Mouse (Mus musculus): ENCODE data around the gene Hoxd13. TPM values are rescaled to one million over a fixed set of nuclear protein-coding genes. Genes with fewer than 3 reads are reported as not detected.

The Hoxd13 gene
- not detected for total RNA-seq (2023)

DNA sequence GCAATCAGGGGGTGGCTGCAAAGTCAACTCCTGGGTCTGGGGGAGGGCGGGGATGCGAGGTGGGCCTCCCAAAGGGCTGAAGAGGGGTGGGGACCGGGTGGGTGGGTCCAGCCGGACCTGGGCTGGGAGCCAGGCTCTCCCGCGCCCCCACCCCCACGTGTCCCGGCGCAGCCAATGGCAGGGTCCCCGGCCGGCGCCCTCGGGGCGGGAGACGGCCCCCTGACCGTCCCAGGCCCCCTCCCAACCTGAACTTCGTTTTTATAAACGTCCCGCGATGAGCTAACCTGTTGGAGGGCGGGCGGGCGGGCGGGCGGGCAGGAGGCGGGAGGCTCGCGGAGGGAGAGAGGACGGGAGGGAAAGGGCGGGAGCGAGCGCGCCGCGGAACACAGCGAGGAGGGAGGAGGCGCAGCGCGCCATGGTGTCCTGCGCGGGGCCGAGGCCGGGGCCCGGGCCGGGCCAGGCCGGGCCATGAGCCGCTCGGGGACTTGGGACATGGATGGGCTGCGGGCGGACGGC is at the start of gene Hoxd13:
TSS of gene Hoxd13 (plus strand) at position 469 of the 516 bp plus-strand sequence.

DNA sequence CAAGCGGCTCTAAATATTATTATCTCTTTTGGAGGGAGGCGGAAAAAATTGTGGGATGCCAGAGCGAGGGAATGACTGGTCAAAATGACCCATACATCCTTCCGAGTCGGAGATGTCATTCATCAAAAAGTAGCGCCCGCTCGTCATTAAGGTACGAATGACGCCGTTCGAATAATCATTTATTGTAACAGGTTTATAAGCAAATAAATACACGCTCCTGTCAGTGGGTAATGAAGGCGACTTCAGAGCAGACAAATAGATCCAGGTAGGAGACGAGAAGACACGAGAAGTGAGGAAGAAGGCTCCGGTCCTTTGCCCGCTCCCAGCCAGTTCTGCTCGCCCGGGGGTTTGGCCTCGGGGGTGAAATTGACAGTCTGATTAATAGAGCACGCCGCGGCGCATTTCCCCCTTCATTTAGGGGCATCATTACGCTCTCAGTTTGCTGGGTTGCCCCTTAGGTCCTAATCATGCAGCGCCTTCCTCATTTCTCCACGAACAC is 8.6 kb upstream of the Hoxd13 start, which contains the start of gene Evx2:
TSS of gene Evx2 (minus strand) at position 51 of the 499 bp plus-strand sequence.

DNA sequence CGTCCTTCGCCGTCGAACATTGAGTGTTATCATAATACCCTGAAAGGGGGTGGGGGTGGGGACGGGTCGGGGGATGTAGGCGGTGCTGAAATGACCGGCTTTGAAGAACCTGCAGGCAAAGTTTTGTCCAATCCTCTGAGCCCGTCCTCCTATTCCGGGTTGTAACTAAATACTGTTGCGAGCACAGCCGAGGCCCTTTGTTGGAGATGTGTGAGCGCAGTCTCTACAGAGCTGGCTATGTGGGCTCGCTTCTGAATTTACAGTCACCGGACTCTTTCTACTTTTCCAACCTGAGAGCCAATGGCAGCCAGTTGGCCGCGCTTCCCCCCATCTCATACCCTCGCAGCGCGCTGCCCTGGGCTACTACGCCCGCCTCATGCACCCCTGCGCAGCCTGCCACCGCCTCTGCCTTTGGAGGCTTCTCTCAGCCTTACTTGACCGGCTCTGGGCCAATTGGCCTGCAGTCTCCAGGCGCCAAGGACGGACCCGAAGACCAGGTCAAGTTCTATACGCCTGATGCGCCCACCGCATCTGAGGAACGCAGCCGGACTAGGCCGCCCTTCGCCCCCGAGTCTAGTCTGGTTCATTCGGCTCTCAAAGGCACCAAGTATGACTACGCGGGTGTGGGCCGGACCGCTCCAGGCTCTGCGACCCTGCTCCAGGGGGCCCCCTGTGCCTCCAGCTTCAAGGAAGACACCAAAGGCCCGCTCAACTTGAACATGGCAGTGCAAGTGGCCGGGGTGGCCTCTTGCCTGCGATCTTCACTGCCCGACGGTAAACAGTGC is 7.0 kb downstream of the Hoxd13 start, which contains the start of gene Hoxd12:
TSS of gene Hoxd12 (plus strand) at position 133 of the 785 bp plus-strand sequence.

DNA sequence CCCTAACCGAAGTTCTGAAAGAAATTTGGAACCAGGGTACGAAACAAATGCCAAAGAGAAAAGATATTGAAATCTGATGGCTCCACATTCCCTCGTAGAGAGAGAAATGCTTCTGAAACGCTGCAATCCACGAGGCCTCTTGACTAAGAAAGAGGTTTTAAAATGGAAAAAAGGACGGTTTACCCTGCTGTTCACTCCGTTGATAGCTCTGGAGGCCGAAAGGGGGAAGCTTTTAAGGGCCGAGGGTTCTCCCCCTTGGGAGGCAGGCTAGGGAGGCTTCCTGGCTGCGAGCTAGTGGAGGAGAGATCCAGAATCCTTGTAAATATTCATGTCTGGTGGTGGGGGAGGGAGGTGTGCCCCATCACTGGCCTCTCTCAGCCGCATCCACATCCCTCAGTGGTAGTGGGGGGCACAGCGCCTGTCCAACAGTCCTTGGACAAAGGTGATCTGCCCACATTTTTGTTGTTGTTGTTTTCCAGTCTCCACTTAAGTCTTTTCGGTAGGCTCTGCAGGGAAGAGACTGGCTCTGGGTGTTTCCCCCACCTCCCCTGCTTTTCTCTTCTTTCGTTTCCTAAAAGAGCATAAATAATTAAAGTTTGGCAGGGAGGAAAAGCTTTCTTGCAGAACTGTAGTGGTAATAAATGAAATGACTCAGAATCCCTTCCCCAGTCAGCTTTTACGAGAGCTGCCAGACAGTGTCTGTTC is 10.9 kb downstream of the Hoxd13 start, which contains the start of gene Hoxd11:
TSS of gene Hoxd11 (plus strand) at position 667 of the 705 bp plus-strand sequence.

DNA sequence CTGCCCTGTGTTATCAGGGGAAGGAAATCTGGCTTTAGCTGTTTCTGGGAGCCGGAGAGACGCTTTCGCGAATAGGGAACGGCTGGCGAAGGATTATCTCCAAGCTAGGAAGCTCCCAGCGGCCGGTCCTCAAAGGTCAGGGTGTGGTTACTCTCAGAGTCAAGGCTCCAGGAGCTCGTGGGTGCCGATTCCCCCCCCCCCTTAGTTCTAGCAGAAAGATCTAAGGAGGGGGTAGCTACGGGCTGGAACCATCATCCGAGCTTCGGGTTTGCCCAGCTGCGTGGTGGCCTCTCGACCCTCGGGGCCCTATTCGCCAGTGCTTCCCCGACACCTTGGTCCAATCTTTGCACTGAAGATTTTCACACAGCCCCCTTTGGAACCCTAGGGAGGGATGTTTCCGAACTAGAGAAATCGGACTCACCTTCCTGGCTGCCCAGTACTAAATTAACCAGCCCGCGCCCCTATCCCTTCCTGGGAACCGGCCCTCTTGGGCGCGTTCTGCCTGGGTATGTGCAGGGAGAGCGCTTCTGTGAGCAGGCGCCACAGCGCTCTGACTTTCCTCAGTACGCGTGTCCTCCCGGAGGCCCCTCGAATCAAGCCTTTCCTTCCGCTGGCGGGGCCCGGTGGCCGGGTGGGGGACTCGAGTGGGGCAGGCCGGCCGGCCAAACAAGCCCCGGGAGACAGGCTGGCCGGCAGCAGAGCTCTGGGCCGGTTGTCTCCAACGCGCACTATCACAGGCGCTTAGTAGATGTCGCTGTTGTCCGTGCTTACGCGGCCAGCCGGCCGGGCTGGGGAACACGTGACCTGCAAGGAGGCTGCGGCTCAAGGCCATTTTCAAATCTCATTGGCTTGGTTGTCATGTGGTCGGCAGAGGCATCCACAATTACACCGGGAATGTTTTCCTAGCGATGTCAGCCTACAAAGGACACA is 23.2 kb downstream of the Hoxd13 start, which contains the start of gene Hoxd10:
TSS of gene Hoxd10 (plus strand) at position 903 of the 930 bp plus-strand sequence.

DNA sequence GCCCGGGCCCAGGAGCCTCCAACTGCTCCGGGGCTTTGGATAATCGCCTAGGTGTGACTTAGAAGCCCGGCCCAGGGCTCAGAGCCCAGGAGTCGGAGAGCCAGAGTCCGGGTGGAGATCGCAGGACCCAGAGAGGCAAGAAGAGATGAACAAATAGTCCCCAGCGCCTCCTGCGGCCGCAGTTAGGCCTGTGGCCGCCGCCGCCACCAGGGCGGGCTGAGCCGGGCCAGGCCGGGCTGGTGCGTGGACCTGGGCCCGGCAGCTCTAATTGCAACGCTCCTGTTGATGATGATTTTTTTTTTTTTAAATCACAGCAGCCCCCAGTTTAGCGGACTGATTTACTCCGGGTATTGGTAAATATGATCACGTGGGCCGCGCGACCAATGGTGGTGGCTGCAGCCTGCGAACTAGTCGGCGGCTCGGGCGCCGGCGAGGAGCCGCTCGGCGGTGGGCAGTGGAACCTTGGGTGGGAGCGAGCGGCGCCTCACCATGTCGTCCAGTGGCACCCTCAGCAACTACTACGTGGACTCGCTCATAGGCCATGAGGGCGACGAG is 29.5 kb downstream of the Hoxd13 start, which contains the start of gene Hoxd9:
TSS of gene Hoxd9 (plus strand) at position 161 of the 555 bp plus-strand sequence.

DNA sequence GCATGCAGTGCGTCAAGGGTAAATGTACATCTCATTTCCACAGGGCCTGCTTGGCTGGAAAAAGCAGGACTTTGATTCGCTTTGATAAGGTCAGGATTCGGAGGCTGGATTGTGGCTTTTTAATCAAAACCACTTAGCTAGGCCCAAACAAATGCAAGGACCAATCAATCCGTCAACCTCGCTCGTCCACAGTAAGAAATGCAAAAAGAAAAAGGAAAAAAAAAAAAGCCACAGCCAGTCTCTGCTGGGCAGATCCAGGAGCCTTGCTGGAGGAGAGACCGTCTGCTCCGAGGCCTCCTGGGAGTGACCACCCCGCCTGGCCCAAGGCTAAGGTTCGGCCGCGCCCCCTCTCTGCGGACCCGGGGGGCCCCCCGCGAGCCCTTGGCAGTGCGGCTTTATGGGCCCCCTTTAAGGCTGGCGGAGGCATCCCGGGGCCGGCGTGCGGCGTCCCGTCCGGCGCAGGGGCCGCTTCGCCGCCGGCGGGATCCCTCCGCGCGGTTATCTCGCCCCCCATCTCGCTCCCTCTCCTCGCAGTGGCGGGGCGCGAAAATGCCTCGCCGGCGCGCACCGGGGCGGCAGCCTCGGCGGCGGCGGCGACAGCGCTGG is 36.4 kb downstream of the Hoxd13 start, which contains the start of gene Hoxd8:
TSS of gene Hoxd8 (plus strand) at position 223 of the 606 bp plus-strand sequence.

DNA sequence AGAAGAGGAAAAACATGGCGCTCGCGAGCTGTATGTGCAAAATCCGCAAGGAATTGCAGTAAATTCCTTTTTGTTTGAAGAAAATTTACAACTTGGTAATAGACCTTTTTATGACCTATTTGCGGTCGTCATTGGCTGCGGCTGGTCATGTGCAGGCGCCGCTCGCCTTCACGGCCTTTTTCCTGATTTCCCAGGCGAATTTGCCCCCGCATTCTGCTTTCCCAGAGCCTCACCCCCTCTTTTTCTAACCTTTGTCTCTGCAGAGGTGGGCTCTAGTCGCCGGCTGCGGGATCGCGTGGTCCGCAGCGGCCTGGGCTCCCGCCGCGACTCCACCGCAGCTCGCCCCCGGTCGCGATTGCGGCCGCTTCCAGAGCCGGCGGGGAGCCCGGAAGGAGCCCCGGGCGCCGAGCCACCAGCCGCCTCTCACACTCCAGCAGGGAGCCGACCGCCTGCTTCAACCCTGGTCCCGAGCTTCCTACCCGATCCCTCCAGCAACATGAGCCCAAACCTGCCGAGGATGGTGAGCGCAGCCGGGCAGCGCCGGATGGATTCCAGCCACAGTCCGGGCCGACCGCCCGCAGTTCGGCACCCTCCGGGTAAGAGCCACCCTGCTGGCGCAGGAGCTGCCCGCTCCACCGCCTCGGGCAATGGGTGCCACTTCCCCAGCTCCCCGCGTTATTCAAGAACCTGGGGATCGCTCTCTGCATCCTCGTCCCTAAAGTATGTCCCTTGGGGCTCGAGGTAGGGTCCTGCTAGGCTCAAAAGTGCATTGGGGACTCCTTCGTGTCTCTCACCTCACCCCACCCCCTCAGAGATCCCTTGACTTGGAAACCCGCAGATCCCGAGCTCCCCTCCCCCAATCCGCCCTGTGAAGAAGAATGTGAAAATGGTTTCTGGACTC is 43.9 kb downstream of the Hoxd13 start, which contains the start of the genes Hoxd3 and Hoxd4:
TSS of gene Hoxd3 (plus strand) at position 207 of the 901 bp plus-strand sequence.
TSS of gene Hoxd4 (plus strand) at position 209 of the 901 bp plus-strand sequence.

Other genes with a start within 250 kb of the Hoxd13 start
- gene Lnpk, start 88.9 kb upstream of the Hoxd13 start, total RNA-seq (2023) = 10 to 100 TPM; 25.3 to 30.0 TPM
- not detected for gene Evx2, start 8.8 kb upstream of the Hoxd13 start, total RNA-seq (2023)
- gene Hoxd12, start 6.7 kb downstream of the Hoxd13 start, total RNA-seq (2023) = not detected
- gene Hoxd11, start 11.2 kb downstream of the Hoxd13 start, total RNA-seq (2023) = not detected
- gene Hoxd10, start 23.6 kb downstream of the Hoxd13 start, total RNA-seq (2023) = not detected
- not detected for gene Hoxd9, start 29.4 kb downstream of the Hoxd13 start, total RNA-seq (2023)
- not detected for gene Hoxd8, start 36.3 kb downstream of the Hoxd13 start, total RNA-seq (2023)
- gene Hoxd3, start 43.6 kb downstream of the Hoxd13 start, total RNA-seq (2023) = not detected
- not detected for gene Hoxd4, start 43.6 kb downstream of the Hoxd13 start, total RNA-seq (2023)
- not detected for gene Gm28230, start 58.4 kb downstream of the Hoxd13 start, total RNA-seq (2023)
- not detected for gene Hoxd1, start 94.7 kb downstream of the Hoxd13 start, total RNA-seq (2023)
- 10 to 100 TPM; 17.7 to 20.2 TPM for gene Mtx2, start 157.5 kb downstream of the Hoxd13 start, total RNA-seq (2023)